Mouse (Mus musculus) adrenal gland, postnatal 4 days (tissue): ENCODE results near the gene Stk38. TPM values are rescaled to one million over a fixed set of nuclear protein-coding genes. Genes with fewer than 3 reads are reported as not detected.

Experiments
- DNase-seq, 2 experiments: peaks; one replicate each; pipeline ENCODE4 v3.0.0; 2021 to 2022; ENCODE audit warnings: low spot score in 2 of 2, mixed read lengths in 2 of 2
- total RNA-seq, 2 experiments: library from RNA; stranded (reverse); gene quantifications; 2 replicates each; pipeline ENCODE4 v1.2.3; 2021

Stk38 gene
- total RNA-seq, 2 experiments from 2014 or later = 90.2 to 94.9 TPM

DNA sequence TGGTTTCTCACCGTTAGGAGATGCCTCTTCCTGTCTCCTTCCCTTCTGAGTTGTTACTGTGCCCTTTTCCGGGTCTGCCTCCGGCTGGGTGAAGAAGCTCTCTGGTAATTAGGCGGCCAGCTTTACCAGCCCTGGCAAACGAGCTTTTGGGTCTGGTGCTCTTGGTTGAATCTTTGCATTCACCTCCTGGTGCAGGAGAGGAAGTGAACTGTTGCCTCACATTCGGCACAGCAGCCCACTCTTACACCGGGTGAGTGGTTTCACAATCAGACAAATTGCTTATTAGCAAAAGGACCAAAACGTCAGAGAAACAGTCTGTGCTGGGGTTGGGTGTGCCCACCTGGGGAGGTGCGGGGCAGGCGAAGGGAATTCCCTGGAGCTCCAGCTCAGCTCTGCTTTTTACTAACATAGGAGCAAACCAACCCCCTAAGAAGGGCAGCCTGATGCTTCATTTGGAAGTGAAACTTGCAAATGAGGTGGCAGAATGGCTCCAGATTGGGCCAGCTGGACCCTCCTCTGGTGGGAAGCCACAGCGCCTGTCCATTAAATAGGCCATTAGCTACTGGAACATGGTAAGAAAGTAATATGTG is 40.7 kb downstream of the Stk38 start:
- no peak for DNase-seq

GRCm38 (mm10) chr17:28961596-28961995 is 46.2 kb downstream of the Stk38 start:
- no peak for DNase-seq

- DNase-seq = no peak
Measured at GRCm38 (mm10) chr17:28960597-28960996, 47.2 kb downstream of the Stk38 start.

DNA sequence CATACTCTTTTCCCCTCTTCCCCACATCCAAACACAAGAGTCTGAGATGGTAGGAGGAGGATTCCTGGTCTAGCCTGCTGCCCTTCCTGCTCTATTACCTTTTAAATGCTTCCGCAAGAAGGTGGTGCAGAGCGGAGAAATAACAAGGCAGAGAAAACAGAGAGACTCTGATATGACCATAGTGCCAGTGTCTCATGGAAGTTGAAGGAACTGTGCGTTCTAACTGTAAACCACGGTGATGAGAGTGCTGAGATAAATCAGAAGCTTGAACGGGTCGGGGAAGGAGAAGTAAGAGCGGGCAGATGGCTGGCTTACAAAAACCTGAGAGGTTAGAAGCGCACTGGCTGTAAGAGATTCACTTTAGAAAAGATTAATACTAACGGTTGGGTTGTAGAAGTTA is 53.4 kb downstream of the Stk38 start:
- no peak for DNase-seq

GRCm38 (mm10) chr17:28953251-28953650 is 54.5 kb downstream of the Stk38 start:
- DNase-seq = no peak

GRCm38 (mm10) chr17:28951831-28952799 is 55.7 kb downstream of the Stk38 start, which contains the start of gene Kctd20:
Gene Kctd20 (plus strand): TSS chr17:28951950.
- DNase-seq = peak; percentile 90 to 92

DNA sequence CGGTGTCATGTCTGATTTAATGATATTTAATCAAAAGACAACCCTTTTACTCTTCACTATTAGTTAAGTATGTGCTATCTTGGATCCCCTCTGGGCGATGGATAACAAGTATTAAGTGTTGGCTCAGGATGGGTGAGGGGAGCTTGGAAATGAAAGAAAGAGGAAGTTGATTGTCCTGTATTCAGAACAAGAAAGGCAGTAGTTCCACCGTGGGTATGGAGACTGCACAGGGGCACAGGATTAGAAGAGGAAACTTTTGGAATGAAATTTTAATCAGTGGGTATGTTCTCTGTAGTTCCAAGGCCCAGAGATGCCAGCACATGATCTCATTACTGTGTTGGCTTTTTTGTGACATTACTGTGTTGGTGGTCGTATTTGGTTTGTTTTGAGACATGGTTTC is 57.0 kb downstream of the Stk38 start:
- no peak for DNase-seq

DNA sequence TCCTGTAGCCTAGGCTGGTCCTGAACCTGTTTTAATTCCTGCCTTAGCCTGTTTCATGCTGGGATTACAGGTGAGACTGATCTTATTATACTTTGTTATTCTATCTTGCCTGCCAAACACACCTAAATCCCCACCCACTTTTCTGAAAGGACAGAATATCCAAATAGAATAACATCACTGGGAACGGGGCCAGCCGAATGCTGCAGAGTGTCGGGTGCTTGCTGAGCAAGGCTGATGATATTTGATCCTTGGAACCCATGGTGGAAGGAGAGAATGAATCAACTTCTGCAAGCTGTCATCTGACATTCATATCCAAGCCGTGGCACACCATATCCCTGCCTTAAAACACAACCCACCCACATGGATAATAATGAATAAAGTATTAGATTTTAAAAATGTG is 59.1 kb downstream of the Stk38 start:
- no peak for DNase-seq

DNA sequence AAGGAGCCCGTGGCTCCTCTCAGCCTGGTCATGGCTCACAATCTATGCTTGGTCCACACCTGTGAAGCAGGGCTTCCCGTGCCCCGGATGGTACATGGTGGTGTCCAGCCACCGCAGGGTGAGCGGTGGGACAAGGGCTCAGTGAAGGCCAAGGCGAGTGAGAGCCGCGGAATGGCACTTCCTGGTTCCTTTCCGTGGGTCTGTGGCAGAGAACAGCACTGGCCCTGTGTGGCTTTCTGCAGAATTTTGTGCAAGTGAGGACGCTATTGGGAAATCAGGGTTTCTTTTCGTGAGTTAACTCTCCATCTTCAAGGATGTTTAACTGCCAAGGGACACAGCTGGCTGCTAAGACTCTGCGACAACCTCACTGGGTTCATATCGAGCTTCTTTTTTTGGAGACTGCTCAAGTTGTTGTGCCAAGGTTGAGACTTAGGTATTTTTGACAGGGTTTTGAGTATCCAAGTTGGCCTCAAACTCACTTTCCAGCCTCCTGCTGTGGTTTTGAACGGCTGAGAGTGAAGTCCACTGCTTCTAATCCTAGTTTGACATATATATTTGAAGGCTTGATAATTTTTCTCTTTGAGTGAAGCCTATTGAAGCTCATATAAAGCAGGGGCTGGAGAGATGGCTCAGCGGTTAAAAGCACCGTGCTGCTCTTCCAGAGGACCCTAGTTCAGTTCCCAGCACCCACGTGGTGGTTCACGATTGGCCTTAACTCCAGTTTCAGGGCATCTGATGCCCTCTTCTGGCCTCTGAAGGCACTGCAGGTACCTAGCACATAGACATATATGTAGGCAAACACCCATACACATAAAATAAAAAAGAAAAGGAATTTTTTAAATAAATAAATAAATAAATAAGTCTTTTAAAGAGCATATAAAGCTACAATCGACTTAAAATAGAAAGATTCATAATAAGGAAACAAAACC is 60.5 kb downstream of the Stk38 start:
- DNase-seq = no peak

- no peak for DNase-seq
Measured at GRCm38 (mm10) chr17:28944481-28944880, 63.3 kb downstream of the Stk38 start.

- DNase-seq = no peak
Measured at GRCm38 (mm10) chr17:28943740-28944139, 64.1 kb downstream of the Stk38 start, which contains the start of gene Pxt1. Gene Pxt1 (minus strand): TSS chr17:28943840.

DNA sequence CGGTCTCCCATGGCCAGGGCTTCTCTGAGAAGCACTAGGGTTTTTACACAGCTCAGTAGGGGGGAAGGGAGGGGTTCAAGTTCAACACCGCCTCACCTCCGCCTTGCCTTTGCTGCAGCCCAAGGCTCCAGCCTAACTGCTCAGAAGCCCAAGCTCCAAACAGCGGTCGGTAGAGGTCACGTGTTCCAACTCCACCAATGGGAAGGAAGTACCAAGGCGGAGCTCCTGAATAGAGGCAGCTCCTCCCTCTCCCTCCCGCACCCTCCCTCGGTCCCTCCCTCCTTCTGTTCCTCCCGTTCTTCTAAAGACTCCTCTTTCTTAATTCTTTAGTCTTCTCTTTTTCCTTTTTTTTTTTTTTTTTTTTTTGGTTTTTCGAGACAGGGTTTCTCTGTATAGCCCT is 65.7 kb downstream of the Stk38 start:
- DNase-seq = no peak

GRCm38 (mm10) chr17:28940776-28941555 is 66.8 kb downstream of the Stk38 start:
- no peak for DNase-seq

DNA sequence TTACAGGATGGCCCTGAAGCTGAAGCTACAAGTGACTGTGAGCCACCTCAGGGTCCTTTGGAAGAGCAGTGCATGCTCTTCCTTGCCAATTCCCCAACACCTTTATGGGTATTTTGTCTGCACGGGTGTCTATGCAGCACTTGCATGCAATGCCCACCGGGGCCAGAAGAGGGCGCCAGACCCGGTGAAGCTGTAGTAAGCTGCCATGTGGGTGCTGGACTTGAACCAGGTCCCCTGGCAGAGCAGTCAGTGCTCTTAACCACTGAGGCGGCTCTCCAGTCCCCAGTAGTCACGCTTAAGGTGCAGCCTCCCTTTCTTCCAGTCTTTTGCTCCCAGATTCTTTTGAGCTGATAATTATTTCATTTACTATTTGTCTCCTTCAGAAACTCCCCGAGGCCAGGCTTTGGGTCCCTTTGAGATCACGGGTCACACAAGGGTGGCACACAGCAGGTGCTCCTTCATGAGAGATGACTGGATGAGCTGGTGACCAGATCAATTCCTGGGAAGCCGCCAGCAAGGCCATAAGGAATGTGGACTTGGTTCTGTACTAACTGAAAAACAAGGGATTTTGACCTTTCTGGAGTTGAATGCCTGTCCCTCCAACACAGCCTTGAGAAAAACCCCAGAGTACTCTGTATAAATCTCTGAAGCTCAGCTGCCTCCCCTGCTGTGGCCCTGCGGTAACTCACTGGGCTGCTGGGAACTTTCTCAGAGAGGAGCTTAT is 71.0 kb downstream of the Stk38 start:
- DNase-seq = peak; percentile 23 to 35

DNA sequence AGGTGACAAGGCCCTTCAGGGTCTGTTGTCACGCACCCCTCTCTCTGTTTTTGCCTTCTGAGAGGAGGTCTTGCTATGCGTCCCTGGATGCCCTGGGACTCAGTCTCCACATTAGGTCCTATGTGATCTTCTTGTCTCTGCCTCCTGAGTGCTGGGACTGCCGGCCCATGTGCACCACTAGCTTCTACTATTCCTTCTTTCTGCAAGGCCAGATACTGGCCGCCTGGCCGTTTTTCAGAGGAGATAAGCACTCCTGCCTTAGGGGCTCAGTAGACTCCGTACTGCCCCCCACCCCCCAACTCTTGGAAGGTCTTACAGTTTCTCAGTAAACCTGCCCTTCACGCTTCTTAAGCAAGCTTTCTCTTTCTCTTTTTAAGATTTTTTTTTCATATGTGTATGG is 71.7 kb downstream of the Stk38 start:
- DNase-seq = no peak

DNA sequence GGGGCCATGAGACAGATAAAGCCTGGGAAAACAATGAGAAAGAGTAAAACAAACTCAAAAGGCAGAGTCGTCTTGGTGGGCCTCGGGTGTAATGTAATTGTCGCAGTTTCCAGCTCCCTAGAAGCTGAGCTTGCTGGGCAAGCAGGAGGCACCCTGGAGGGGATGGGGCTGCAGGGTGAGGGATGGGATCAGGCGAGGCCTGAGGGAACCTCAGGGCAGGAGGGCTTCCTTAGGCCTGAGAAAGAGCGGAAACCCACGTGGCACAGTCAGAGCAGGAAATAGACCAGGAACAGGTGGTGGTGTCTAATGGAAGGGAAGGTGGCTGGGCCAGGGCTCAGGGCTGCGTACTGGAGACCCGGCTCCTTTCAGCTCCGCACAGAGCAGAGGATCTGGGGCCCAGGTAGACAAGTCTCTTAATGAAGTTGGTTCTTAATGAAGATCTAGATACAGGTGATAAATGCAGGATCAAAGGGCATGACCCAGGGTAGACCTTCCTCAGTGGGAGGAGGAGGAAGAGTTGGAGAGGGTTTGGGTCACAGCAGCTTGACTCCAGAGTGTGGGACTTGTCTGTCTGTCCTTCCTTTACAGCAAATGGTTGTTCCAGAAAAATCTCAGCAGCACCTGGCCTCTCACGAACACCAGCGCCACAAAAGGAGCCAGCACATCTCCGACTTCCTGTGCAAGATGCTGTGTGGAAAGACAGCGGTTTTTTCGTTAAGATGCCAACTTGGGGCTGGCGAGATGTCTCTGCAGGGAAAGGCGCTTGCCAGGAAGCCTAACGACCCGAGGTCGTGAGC is 73.5 kb downstream of the Stk38 start:
- DNase-seq = no peak

GRCm38 (mm10) chr17:28932274-28932673 is 75.5 kb downstream of the Stk38 start:
- no peak for DNase-seq

GRCm38 (mm10) chr17:28931436-28932211 is 76.2 kb downstream of the Stk38 start:
- DNase-seq = no peak
